Mouse (Mus musculus) fat pad, adult 2 months (tissue): ENCODE results near the gene Cfap44.
"Not testable (repeated sequence)": the region's sequence is repeated elsewhere in the genome, so short reads cannot be mapped to it uniquely, and the experiment has no call there.

Experiments used
- DNase-seq: peaks from one replicate; pipeline ENCODE4 v3.0.0-alpha.2; 2011; ENCODE audit warnings: low read depth, low spot score; ENCODE audit errors: extremely low read depth

Cfap44 gene

GRCm38 (mm10) chr16:44428456-44428855 is 33.9 kb downstream of the Cfap44 start:
- DNase-seq, result no peak

DNA sequence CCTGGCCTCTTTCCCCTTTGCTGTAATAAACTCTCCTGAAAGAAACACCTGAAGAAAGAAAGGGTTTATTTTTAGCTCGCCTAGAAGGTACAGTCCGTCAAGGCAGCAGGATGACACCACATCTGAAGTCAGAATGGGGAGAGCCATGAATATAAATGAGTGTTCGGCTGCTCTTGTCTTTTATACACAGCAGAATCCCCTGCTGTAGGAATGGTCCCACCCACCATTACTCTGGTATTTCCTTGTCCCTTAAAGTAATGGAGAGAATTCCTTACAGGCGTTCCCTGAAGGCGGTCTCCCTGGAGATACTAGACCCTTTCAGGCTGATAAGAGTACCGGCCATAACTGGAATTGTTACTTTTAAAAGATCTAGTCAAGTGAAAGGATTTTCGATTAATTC is 35.4 kb downstream of the Cfap44 start:
- DNase-seq, result no peak

DNA sequence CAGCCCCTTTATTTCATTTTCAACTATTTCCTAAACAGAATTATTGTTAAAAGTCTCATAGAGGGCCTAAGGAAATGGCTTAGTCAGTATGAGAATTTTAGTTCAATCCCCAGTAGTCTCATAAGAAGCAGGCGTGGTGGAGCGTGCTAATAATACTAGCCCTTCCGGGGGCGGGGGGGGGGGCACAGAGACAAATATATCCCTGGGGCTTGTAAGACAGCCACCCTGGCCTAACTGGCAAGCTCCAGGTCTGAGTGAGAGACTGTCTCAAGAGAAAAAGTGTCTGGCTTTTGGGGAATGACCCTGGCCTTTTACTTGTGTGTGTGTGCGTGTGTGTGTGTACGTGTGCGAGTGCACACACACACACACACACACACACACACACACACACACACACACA is 40.3 kb downstream of the Cfap44 start:
- DNase-seq, result no peak

GRCm38 (mm10) chr16:44435481-44435880 is 40.9 kb downstream of the Cfap44 start:
- DNase-seq, result no peak

- not testable (repeated sequence) for DNase-seq
These were observed 47.3 kb downstream of the Cfap44 start for GRCm38 (mm10) chr16:44441913-44442312.

- no peak for DNase-seq
These were observed 63.3 kb downstream of the Cfap44 start for GRCm38 (mm10) chr16:44457858-44458257.

- DNase-seq, result no peak
These were observed 64.2 kb downstream of the Cfap44 start for GRCm38 (mm10) chr16:44458826-44459225.

DNA sequence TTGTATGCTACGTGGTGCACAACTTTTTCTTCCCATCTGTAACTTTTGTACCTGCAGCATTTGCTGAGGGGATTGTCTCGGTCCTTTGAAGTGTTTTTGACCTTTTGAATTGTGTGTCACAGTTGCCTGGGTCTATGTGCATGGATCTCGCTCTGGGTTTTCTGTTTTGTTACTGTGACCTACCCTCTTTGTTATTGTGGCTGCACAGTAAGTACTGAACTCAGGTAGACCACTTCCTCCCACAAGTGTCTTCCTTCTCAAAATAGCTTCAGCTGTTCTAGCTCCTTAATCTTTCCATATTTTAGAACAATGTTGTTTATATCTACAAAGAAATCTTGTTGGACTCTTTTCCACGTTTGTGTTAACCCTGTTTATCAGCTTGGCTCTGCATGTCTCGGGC is 66.3 kb downstream of the Cfap44 start:
- no peak for DNase-seq

DNA sequence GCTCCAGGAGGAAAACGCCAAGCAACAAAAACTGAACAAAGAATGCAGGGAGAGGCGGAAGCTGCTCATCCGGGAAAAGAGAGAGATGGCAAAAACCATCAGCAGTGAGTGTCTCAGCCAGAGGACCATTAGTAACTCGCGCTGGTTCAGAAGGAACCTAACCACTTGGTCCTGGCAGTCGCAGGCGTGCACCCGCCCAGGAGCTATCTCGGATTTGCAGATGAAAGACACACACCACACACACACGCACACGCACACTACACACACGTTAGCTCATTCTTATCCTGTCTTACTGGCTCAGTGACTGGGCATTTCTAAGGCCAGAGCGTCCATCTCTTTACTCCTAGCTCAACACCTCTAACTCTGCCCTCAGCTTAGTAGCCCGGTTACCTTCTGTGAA is 80.7 kb downstream of the Cfap44 start:
- no peak for DNase-seq

DNA sequence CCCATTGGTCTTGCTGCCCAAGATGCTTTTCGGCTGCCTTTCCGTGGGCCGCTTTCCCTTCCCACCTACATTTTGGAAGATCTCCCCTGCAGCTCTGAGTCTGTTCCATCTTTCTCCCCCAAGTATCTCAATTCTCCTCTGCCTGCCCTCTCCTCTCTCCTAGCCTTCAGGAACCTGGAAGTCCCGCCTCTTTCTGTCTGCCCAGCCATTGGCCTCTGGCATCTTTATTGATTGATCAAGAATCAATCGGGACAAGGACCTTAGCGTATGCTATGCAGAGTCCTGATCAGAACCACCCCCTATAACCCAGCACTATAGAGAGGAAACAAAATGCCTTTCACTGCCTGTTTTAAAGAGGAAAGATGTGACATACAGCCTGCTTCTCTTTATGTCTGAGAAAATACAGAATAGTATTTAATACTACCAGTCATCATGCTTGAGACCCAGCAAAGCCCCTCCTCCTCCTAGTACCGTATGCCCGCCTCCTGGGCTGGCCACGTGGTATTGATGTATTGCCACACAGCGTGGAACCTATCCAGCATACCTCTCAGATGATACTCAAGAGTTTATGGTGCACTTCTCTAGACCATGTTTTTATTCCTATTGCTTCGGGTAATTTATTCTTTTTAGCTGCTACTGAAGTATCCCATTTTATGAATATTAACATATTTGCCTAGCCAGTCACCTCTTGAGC is 81.2 kb downstream of the Cfap44 start:
- no peak for DNase-seq

- no peak for DNase-seq
These were observed 84.2 kb downstream of the Cfap44 start for GRCm38 (mm10) chr16:44478767-44479166.

DNA sequence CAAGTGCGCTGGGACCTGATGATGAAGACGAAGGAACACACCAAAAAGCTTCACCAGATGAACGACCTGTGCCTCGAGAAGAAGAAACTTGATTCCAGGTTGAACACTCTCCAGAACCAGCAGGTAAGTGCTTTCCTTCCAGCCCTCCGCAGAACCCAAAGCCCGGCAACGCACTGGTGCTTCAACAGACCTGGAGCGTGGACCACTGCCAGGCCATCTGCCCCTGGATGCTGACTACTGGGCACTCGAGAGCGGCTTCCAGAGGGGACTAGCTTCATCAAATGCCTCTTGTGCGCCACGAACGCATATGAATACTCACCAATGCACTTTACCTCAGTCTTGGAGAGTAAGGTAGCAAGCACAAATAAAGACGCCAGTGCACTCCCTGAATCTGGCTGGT is 85.3 kb downstream of the Cfap44 start:
- no peak for DNase-seq

- DNase-seq, result no peak
These were observed 86.0 kb downstream of the Cfap44 start for GRCm38 (mm10) chr16:44480616-44481015.

DNA sequence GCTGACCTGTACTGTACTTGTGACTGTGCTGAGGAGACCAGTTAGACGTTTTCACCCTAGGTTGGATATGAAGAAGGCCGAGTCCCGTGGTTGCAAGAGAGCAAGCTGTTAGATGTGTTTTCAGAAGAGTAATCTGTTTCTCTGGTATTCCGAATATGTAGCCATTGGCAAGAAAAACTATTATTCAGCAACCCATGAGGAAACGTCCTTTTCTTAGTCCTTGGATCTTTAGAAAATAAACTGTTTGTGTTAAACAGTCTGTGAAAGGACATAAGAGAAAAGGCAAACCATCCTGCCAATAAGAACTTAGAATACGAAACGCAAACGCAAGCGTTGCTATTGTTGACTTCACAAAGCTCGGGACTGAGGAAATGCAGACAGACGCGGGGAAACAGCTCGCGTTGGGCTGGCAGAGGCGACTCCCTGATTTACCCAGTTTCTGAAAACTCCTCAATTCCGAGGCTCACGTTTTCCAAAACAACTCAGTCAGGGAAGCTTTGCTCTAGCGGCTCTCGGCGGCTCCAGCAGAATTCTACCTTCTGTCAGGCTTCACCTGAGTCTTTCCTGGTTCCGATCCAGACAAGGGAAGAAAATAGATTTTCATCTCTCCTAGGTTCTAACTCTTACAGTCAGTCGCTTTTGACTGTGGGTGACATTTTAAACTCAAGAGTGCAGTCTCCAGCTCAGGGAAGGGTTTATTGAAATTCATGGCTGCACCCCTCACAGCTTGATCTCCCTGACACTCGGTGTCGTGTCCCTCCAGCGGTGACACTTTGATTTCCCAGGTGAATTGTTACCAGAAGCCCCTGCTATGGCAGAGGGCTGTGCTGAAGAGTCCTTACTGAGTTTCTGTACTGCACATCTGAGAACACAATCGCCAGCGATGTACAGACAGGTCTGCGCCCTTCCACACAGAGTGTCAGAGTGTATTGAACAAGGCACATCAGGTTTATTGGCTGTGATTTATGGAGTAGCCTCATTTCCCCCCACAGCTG is 87.3 kb downstream of the Cfap44 start:
- DNase-seq, result no peak

DNA sequence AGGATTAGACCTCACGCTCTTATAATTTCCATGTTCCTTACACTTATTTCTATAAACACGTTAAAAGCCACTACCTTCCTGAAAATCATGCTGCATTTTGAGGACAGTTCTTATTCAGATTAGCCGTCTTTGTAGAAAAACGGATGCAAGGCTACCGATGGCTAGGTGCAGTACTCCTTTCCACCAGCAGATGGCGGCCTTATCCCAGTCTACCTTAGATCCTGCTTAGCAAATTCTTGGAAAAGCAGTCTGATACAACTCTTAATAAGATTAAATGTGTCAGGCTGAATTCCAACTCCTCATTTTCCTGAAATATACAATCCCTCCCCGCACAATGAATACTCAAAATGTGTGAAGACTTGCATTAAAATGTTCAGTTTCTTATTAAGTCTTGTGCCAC is 89.5 kb downstream of the Cfap44 start:
- no peak for DNase-seq

DNA sequence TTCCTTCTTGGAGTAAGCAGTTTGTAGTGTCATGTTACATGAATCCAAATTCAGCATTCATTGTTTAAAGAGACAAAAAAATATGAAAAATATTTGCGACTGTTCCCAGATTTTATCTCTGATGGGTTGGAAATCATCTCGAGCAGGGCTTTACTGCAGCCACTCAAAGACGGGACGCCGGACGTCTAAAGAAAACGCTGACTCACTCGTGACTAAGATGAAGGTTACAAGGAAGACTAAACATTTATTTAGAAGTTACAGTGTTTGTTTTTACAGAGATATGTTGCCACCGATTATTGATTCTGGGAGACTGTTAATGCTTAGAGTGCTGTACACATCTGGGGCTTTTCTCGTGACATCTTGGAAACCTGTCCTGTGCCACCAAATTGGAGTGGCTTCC is 90.2 kb downstream of the Cfap44 start:
- DNase-seq, result no peak

DNA sequence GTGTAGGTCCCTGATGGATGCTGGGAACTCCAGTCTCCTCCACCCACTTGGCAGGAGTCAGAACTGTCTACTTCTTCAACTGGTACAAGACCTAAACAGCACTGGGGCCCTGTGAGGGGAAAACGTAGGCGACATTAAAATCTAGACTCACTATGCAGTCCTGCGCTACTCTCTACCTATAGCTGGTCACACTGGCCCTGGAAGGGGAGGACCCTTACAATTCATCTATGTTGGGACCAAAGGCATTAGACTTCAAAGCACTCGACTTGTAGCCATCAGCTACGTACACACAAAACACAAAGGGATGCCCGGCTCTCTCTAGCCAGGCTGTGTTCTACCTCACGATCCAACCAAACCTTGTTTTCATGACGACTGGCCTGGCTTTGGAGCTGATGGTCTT is 91.1 kb downstream of the Cfap44 start:
- no peak for DNase-seq

DNA sequence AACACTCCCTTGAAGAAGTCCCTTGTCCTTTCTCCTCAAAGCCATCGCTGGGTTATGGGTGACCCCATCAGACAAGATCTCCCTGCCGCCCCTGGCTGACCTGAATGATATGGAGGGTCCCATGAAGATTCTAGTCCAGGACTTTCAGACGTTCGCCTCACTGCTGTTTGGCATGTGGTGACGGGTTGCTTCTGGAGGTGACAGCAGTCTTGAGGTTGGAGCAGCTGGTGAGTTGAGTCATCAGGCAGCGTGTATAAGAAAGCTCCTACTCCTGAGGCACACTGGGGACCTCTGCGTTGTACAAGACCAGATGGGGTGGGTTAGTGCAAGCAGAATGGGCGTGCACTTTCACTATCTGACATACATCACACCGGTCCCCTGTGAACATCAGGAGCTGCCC is 92.0 kb downstream of the Cfap44 start:
- no peak for DNase-seq

DNA sequence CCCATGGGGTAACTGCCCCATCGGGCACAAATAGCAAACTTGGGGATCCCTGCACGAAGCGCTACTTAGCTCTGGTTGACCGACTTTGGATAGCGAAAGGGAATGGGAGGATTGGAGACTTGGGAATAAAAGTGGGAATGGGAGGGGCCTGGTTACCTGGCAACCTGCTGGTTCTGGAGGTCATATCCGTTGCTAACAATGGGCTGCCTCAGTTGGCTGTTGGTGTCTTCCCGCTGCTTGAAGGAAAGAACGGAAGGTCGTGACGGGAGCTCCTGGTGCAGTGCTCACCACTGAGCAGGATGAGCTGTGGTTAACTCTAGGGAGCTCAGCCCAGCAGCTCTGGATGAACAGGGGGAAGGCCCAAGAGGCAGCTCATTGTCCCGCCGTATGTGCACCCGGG is 92.6 kb downstream of the Cfap44 start:
- DNase-seq, result no peak

DNA sequence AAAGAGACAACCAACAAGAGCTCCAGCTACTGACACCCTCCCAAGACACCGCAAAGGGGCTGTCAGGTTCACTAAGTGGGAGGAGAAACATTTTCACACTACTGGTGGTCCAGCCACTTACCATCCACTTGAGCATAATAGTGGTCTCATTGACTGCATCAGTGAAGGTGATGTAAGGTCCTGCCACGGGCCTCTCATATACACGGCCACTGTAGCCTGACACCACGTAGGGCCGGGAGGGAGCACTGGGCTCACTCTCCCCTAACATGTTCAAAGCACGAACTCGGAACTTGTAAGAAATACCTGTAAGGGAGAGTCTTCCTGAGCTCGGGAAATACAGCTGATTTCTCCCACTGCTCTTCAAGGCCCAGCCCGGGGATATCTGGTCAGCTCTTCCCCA is 96.5 kb downstream of the Cfap44 start:
- DNase-seq, result no peak

DNA sequence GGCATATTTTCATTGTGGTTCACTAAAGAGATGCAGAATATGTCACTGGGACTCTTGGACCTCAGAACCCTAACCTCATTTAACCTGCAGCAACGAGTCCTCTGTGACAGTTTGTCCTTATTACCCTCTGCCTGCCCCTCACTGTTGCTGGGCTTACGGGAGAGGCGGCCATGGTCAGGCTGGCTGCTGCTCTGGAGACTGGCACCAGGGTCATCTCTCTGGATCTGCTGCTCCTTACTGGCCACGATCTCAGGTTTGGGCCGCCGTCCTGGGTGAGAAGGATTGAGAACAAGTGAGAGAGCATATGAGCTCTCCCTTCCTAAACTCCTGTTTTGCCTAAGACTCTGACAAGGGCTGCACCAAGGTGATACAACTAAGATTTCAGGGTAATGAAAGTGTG is 97.6 kb downstream of the Cfap44 start:
- no peak for DNase-seq

DNA sequence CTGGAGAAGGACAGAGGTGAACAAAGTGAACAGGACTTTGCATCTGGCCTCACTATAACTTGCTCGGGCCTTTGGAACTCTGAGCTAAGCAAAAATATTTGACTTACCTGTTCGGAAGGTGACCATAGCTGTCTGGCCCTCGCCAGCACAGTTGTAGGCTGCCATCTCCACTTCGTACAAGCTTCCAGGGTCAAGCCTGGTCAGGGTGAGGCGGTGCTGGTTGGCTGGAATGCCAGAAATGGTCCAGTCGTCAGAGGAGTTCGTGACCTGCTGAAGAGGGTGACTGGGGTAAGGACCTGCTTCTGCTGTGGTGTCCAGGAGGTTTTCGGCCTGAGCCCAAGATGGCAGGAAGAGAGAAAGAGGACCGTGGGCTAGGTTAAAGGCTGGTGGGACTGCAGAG is 98.1 kb downstream of the Cfap44 start:
- DNase-seq, result no peak
